Mouse (Mus musculus) midbrain, embryonic 15.5 days (tissue): ENCODE data around the gene Snapin. TPM values are rescaled to one million over a fixed set of nuclear protein-coding genes. Genes with fewer than 3 reads are reported as not detected.

Experiments
- ATAC-seq: fragments of 200-750 bp; cut with Nextera tagmentation; replicated peaks from 2 replicates; pipeline ENCODE4 v1.8.0; 2017; ENCODE audit warnings: moderate TSS enrichment
- H3K27ac ChIP-seq: fragments of 300-500 bp; sonication (generic); 2 replicates; pipeline ENCODE4 v1.5.1; 2015; ENCODE audit warnings: mild to moderate bottlenecking, inconsistent platforms
- H3K27me3 ChIP-seq: fragments of 300-500 bp; sonication (generic); replicated peaks from 2 replicates; pipeline ENCODE4 v1.6.1; 2015; ENCODE audit warnings: inconsistent platforms
- H3K36me3 ChIP-seq: fragments of 300-500 bp; sonication (generic); replicated peaks from 2 replicates; pipeline ENCODE4 v1.6.1; 2015; ENCODE audit warnings: inconsistent platforms
- H3K4me1 ChIP-seq: fragments of 300-500 bp; sonication (generic); 2 replicates; pipeline ENCODE4 v1.6.1; 2015; ENCODE audit warnings: inconsistent platforms
- H3K4me2 ChIP-seq: fragments of 300-500 bp; sonication (generic); 2 replicates; pipeline ENCODE4 v1.6.1; 2015; ENCODE audit warnings: inconsistent platforms, mild to moderate bottlenecking, moderate library complexity
- H3K4me3 ChIP-seq: fragments of 300-500 bp; sonication (generic); 2 replicates; pipeline ENCODE4 v1.5.1; 2015; ENCODE audit warnings: mild to moderate bottlenecking, inconsistent platforms
- H3K9ac ChIP-seq: fragments of 300-500 bp; sonication (generic); 2 replicates; pipeline ENCODE4 v1.6.1; 2015; ENCODE audit warnings: mild to moderate bottlenecking, inconsistent platforms
- H3K9me3 ChIP-seq: fragments of 300-500 bp; sonication (generic); 2 replicates; pipeline ENCODE4 v1.6.1; 2016; ENCODE audit warnings: inconsistent platforms
- WGBS: fragments of 180-500 bp; shearing (Covaris S2); methylation state at CpG from one replicate; pipeline ENCODE4 v1.1.7; 2015; ENCODE audit warnings: mixed read lengths; 5-methylcytosine and 5-hydroxymethylcytosine counted together
- polyA plus RNA-seq: library from polyadenylated mRNA; unstranded; fragments of >200 nt; fragmentation: Nextera tagmentation; extraction: Ambion mirVana; gene quantifications from 2 replicates; pipeline ENCODE4 v1.2.1, GENCODE M21; 2015

The Snapin gene
- polyA plus RNA-seq, 1 experiment from 2014 or later: 83.4 TPM

DNA sequence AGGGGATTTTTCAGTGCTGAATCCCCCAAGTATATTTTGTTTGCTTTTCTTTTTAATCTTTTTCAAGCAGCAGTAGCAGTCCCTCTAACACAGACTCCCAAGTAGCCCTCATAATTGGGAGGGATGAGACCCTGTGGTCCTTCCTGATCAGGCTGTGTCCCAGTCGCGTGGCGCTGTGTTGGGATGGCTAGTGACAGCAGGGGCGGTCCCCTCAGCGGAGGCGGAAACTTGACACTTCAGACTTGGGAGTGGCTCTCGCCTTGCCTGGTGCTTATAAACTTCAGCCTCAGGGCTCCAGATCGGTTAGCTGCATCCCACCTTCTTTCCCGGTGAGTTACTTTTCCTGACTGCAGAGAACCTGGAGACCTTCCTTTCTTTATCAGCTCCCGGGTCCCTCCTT, 23.9 kb upstream of the Snapin start:
- H3K9me3 ChIP-seq: no peaks in the 10 kb centered on the region
- H3K27ac ChIP-seq: no peak overlapping the region
- H3K9ac ChIP-seq: peak overlapping the region; percentile 25
- peaks cover 28% of the 10 kb centered on the region for H3K27me3 ChIP-seq
- H3K4me1 ChIP-seq: peaks cover 13% of the 10 kb centered on the region
- H3K36me3 ChIP-seq: no peaks in the 10 kb centered on the region
- peak overlapping the region; percentile 34 for H3K4me3 ChIP-seq
- peak overlapping the region; percentile 60 for H3K4me2 ChIP-seq
- WGBS: 2% methylated on average over 10 of the region's 10 CpGs
- 0 out of 2 replicates have a peak, but pooled peaks have one; percentile 28 for ATAC-seq

DNA sequence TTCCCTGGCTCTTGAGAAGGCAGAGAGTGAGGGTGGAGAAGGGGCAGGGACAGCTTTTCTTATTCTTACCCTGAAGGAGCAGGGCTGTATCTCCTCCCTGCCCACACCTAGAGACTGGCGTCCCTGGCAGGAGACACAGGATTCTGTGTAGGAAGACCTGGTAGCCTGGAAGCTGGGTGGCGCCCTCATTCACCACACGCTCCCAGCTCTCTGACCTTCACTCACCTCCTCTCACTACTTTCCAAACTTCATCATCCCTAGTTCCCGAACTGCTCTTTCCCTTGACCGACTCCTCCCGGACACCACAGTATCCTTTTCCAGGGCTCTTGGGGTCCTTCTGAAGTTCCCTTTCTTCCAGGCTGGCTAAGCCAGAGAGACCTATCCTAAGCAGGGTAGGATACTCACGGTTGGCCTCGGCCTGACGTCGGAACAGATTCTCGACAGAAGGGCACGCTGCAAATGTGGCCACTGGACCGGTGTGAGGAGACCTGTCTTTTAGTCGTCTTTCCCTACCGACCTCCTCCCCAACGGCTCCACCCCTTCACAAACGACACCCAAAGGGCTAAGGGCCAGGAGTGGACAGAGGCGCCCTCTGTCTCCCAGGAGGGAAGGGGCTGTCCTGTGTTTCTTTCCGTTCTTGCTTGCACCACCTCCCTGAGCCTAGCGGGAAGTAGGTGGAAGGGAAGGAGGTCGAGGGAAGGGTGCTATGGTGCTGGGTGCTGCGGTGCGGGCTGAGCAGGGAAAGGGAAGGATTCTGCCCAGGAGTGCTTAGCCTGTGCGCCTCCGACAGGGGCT, 23.2 kb upstream of the Snapin start, which contains the start of the genes S100a1 and S100a13:
S100a1 (minus strand) TSS at position 597 of the 795 bp plus-strand sequence.
S100a13 (plus strand) TSS at position 640 of the 795 bp plus-strand sequence.
- peak within 1 kb of the TSS; percentile 25 for H3K9ac ChIP-seq
- 6% methylated on average over 25 of the region's 25 CpGs for WGBS
- H3K27ac ChIP-seq: no peak within 1 kb of the TSS
- H3K4me2 ChIP-seq: peak within 1 kb of the TSS; percentile 60
- no peaks in the 10 kb centered on the region for H3K36me3 ChIP-seq
- no peaks in the 10 kb centered on the region for H3K9me3 ChIP-seq
- peak within 1 kb of the TSS; percentile 34 for H3K4me3 ChIP-seq
- H3K27me3 ChIP-seq: peaks cover 28% of the 10 kb centered on the region
- no peak for ATAC-seq
- H3K4me1 ChIP-seq: peaks cover 15% of the 10 kb centered on the region

DNA sequence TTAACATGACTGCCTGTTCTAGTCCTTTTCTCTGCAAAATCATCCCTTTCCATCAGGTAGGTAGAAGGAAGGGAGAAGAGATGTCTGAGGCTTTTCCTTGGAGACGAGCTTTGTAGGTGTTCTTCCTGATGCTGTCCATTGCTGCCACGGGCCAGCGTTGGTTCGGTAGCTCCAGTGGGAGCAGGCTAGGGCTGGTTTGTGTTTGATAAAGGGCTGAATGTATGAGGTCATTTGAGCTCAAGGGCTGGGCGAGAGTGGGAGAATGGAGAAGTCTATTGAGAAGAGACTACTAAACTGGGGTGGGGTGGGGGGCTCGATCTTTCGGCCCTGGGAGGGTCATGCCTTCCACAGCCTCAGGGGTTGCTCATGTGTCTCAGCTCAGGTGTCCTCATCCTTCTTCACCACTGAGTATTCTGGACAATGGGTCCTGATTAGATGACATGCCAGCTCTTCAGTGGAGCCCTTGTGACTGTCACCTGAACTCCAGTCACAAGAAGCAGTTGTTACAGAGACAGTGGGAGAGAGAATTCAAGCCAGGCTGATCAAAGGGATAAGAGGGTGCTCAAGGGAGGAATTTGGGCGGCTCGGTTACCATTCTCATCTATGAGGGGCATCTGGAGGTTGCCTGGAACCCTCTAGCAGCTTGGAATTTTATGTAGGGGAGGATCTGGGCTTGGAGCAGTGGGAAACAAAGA, 22.3 kb upstream of the Snapin start:
- no peak overlapping the region for H3K4me2 ChIP-seq
- H3K27me3 ChIP-seq: peaks cover 28% of the 10 kb centered on the region
- H3K9me3 ChIP-seq: no peaks in the 10 kb centered on the region
- no peak for ATAC-seq
- no peak overlapping the region for H3K9ac ChIP-seq
- no peaks in the 10 kb centered on the region for H3K36me3 ChIP-seq
- no peak overlapping the region for H3K27ac ChIP-seq
- peaks cover 18% of the 10 kb centered on the region for H3K4me1 ChIP-seq
- no peak overlapping the region for H3K4me3 ChIP-seq
- WGBS: 76% methylated on average over 9 of the region's 9 CpGs

DNA sequence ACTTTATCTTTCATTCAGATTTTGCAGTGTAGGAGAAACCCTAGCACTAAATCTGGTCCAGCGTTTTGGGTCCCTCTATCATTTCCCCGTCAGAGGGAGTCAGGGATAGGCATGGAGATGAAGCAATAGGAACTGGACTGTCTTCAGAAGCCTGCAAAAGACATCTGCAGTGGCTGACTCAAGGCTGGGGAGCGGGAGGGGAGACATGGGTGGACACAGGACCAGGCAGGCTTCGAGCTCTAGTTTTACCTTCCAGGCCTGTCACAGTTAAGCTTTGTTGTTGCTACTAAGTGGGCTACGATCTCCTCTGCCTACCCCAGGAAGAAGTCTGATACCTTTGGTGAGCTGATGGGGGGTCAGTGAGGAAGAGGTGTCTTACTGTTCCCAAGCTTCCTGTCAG, 21.4 kb upstream of the Snapin start:
- Histone ChIP-seq H3K27me3 (peaks cover 28% of the 10 kb centered on the region), H3K36me3 (no peaks in the 10 kb centered on the region), H3K9me3 (no peaks in the 10 kb centered on the region), H3K4me3 (no peak overlapping the region), H3K27ac (no peak overlapping the region), H3K4me2 (no peak overlapping the region), H3K9ac (no peak overlapping the region), H3K4me1 (peaks cover 26% of the 10 kb centered on the region)
- no peak for ATAC-seq
- WGBS: 85% methylated on average over 5 of the region's 5 CpGs

DNA sequence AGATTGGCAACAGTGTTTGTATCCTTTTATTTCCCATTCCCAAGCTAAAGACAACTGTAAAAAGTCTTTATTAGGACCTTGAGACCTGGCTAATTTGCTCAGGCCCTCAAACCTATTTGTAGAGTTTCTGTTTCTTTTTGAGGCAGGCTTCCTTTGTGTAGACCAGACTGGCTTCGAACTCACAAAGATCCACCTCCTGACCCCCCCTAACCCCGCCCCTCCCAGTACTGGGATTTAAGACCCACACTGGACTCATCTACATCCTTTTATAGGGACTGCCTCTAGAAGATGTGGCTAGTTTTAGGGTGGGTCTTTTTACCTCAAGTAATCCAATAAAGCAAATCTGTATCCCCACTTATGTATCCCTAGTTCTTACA, 18.9 kb upstream of the Snapin start:
- H3K9ac ChIP-seq: no peak overlapping the region
- peaks cover 16% of the 10 kb centered on the region; the same call in 1 of the 2 replicates for H3K36me3 ChIP-seq
- peak; percentile 40 for ATAC-seq
- peak overlapping the region; percentile 98 for H3K4me3 ChIP-seq
- H3K9me3 ChIP-seq: no peaks in the 10 kb centered on the region
- H3K4me2 ChIP-seq: peak overlapping the region; percentile 56
- H3K4me1 ChIP-seq: peaks cover 30% of the 10 kb centered on the region
- peak overlapping the region; percentile 74 for H3K27ac ChIP-seq
- WGBS: 25% methylated on average over 2 of the region's 2 CpGs
- peaks cover 19% of the 10 kb centered on the region for H3K27me3 ChIP-seq

DNA sequence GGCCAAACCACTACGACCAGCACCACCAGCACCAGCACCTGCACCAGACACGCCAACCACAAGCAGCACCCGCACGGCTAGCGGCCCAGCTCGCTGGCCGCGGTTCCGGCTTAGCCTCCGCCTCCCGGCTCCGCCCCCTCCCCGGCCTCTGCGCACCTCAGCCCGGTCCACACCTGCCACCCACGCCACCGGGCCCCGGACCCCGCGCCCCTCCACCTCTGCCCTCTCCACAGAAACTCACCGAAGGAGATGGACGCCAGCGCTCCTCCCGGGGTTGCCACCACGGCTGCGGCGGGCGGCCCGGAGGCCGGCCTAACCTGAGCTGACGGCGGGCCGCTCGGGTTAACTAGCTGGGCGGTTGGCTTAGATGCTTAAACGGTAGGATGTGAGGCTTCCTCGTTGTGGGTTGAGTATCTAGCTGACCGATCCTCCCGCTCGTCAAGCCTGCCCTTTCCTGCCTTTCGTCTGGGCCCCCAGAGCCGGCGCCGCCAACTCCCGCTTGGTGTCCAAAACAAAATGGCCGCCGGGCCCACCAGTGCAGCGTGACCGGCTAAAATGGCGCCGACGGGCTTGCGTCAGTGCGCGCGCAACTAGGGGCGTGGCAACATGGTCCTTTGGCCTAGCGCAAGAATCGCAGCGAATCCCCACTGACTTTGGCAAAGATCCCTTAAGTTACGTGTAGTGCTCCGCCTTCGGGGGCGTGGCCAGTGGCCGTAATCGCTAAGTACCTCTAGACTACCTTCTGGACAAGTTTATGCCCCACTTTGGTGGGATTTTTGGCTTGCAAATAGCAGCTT, 18.3 kb upstream of the Snapin start, which contains the start of gene Chtop:
Chtop (minus strand) TSS at position 549 of the 797 bp plus-strand sequence.
- peaks cover 14% of the 10 kb centered on the region for H3K27me3 ChIP-seq
- peak within 1 kb of the TSS; percentile 68 for H3K4me2 ChIP-seq
- H3K4me3 ChIP-seq: peak within 1 kb of the TSS; percentile 98
- H3K36me3 ChIP-seq: peaks cover 22% of the 10 kb centered on the region; the same call in 1 of the 2 replicates
- H3K9ac ChIP-seq: peak within 1 kb of the TSS; percentile 96
- H3K9me3 ChIP-seq: no peaks in the 10 kb centered on the region
- peak; percentile 93 for ATAC-seq
- peak within 1 kb of the TSS; percentile 97 for H3K27ac ChIP-seq
- peaks cover 28% of the 10 kb centered on the region for H3K4me1 ChIP-seq
- under 1% methylated on average over 64 of the region's 66 CpGs for WGBS

DNA sequence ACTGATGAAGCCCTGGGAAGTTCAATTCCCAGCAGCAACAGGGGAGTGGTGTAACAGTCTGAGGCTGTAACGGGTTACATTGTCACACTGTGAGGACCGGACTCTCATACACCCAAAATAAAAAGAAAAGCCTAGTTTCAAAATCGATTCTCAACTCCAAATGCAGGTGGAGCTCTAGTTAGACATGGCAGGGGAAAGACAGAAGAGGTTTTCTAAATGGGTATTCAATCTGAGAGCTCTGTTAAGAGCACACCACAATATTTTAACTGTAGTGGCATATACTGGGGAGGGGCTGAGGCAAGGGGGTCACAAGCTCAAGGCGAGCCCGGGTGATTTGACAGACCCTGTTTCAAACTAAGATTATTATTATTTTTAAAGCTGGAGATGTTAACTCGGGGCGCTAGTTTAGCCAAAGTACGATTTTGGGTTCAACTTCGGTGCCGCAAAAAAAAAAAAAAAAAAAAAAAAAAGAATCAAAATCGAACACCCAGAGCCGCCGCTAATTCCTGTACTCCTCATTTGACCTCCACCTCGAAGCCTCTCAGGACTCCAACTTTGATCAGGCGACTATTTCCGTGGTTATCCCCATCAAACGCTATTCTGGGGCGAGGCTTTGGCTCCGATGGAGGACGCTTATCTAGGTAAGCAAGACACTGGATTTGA, 17.6 kb upstream of the Snapin start:
- H3K4me3 ChIP-seq: peak overlapping the region; percentile 98
- peak overlapping the region; percentile 96 for H3K9ac ChIP-seq
- peak overlapping the region; percentile 97 for H3K27ac ChIP-seq
- peak overlapping the region; percentile 68 for H3K4me2 ChIP-seq
- peaks cover 7% of the 10 kb centered on the region; the same call in 1 of the 2 replicates for H3K27me3 ChIP-seq
- no peak for ATAC-seq
- H3K36me3 ChIP-seq: peaks cover 23% of the 10 kb centered on the region; the same call in 1 of the 2 replicates
- 4% methylated on average over 20 of the region's 20 CpGs for WGBS
- H3K9me3 ChIP-seq: no peaks in the 10 kb centered on the region
- peaks cover 29% of the 10 kb centered on the region for H3K4me1 ChIP-seq

DNA sequence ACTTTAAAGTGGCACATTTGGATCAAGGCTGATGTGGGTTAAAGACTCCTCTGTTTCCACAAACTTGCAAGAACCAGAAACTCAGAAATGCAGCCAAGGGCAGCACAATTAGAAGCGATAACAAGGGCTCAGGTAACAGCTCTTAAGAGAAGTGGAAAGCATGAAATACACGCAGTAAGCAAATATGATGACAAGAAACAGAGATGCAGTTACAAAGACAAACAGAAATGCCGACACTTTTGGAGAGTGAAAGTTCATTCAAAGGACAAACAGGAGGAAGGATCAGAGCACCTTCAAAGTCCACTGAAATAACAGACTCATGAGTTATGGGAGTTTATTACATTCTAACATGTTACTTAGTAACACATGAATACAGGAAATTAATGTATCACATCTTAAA, 15.5 kb upstream of the Snapin start:
- no peak overlapping the region for H3K9ac ChIP-seq
- no peak for ATAC-seq
- H3K36me3 ChIP-seq: peaks cover 34% of the 10 kb centered on the region; the same call in 1 of the 2 replicates
- H3K4me3 ChIP-seq: no peak overlapping the region
- WGBS: 94% methylated on average over 3 of the region's 3 CpGs
- no peaks in the 10 kb centered on the region for H3K9me3 ChIP-seq
- no peaks in the 10 kb centered on the region for H3K27me3 ChIP-seq
- peaks cover 34% of the 10 kb centered on the region for H3K4me1 ChIP-seq
- no peak overlapping the region for H3K4me2 ChIP-seq
- no peak overlapping the region for H3K27ac ChIP-seq

DNA sequence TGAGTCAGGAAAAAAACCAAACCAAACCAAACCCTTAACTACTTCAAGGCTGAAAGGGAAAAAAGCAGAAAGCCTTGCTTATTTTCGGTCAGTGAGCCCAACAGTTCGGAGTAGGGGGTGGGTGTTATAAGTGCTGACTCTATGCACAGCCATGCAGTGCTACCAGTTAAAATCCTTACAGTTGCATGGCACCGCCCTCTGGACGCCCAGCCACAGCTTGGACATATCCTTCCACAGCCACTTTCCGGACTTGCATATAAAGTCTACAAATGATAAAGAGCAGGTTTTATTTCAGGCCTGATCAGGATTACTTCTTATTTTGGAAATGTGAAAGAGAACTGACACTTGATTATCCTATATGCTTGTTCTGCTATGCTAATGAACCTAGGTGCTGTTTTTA, 14.4 kb upstream of the Snapin start:
- H3K27ac ChIP-seq: no peak overlapping the region
- no peak overlapping the region for H3K4me3 ChIP-seq
- no peaks in the 10 kb centered on the region for H3K9me3 ChIP-seq
- peaks cover 34% of the 10 kb centered on the region for H3K4me1 ChIP-seq
- no peaks in the 10 kb centered on the region for H3K27me3 ChIP-seq
- 95% methylated on average over 5 of the region's 5 CpGs for WGBS
- no peak overlapping the region for H3K9ac ChIP-seq
- peaks cover 42% of the 10 kb centered on the region for H3K36me3 ChIP-seq
- ATAC-seq: no peak
- no peak overlapping the region for H3K4me2 ChIP-seq

DNA sequence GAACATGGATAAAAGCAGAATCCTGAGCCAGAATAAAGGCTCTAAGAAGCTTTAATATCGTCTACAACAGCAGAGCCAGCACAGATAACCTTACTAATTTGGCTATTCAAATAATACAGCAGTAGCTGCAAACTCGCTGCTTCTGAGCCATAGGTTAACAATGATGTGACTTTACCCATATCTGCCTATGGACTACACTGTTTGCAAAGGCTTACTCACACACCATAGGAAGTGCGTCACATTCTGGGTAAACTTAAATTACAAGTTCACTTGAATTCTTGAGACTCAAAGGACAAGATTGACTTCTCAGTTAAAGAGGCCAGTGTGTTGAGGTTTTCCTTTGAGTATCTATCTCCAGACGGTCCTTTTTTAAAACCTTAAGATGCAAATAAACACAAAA, 12.6 kb upstream of the Snapin start:
- peaks cover 51% of the 10 kb centered on the region for H3K36me3 ChIP-seq
- no peaks in the 10 kb centered on the region for H3K9me3 ChIP-seq
- no peak for ATAC-seq
- H3K27me3 ChIP-seq: no peaks in the 10 kb centered on the region
- no peak overlapping the region for H3K27ac ChIP-seq
- H3K4me2 ChIP-seq: no peak overlapping the region
- no peak overlapping the region for H3K4me3 ChIP-seq
- peaks cover 30% of the 10 kb centered on the region for H3K4me1 ChIP-seq
- WGBS: 64% methylated on average over 4 of the region's 4 CpGs
- no peak overlapping the region for H3K9ac ChIP-seq

DNA sequence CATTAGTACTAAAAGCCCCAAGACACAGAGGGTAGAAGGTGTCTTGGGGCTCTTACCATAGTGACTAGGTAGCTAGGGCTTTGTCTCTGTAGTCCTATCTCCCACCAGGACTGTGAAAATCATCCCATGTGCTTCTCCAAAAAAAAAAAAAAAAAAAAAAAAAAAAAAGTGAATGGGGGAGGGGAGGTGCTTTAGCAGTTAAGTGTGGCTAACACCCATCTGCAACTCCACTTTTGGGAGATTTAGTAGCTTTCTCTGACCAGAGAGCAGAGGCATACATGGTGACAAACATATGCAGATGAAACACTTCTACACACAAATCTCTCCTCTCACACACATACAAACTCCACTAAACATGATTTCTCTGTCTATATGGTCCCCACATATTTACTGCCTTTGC, 6.8 kb upstream of the Snapin start:
- Histone ChIP-seq H3K27ac (no peak overlapping the region), H3K36me3 (peaks cover 44% of the 10 kb centered on the region)

More for the DNA sequence above, 6.8 kb upstream of the Snapin start:
- H3K4me3 ChIP-seq: no peak overlapping the region
- no peak overlapping the region for H3K9ac ChIP-seq
- no peaks in the 10 kb centered on the region for H3K9me3 ChIP-seq
- ATAC-seq: no peak
- no peaks in the 10 kb centered on the region for H3K27me3 ChIP-seq
- H3K4me1 ChIP-seq: no peaks in the 10 kb centered on the region
- no peak overlapping the region for H3K4me2 ChIP-seq
